Mouse (Mus musculus) layer of hippocampus, postnatal 25 days (tissue): ENCODE data around the gene Prr29. TPM values are rescaled to one million over a fixed set of nuclear protein-coding genes. Genes with fewer than 3 reads are reported as not detected.
"Not testable (repeated sequence)": the region's sequence is repeated elsewhere in the genome, so short reads cannot be mapped to it uniquely, and the experiment has no call there.

Experiments used
- DNase-seq, 2 experiments: peaks; one replicate each; pipeline ENCODE4 v3.0.0; 2022; ENCODE audit warnings: mixed read lengths in 2 of 2, low spot score in 1 of 2; ENCODE audit errors: extremely low spot score in 1 of 2
- total RNA-seq, 2 experiments: library from RNA; stranded (reverse); gene quantifications; 2 replicates each; pipeline ENCODE4 v1.2.3; 2021

Gene Prr29
- total RNA-seq, 2 experiments from 2014 or later, result not detected

GRCm38 (mm10) chr11:106354181-106354580 lies 11.1 kb upstream of the Prr29 start:
- no peak for DNase-seq

DNA sequence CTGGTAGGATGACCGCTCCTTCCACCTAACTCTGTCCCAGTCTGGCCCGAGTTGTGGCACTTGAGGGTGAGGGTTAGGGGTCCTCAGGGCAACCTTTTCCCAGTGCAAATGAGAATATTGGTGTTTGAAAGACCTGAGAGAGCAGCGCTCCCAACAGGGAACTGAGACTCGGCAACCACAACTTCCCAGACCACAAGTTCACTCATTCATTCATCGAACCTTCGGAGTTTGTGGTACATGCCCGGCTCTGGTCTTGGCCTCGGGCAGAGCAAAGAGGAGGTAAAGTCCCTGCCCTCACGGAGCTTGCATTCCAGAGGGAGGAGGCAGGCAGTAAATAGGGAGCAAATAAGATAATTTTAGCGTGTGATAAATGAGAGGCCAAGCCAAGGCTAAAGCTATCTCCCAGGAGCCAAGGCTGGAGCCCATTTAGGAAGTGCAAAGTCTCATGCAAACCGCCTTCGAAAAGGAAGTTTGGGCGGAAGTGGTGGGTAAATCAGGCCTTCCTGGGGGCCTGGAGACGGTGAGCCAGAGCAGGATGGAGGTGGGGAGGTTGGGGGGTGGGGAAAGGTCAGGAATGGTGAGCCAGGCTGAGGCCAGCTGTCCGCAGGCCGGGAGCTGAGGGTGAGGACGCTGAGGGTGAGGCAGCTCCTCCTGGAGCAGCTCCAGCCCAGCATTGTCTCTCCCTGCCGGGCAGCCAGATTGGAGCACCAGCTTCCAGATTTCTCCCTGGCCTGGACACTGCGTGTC lies 9.7 kb upstream of the Prr29 start:
- DNase-seq, result no peak

DNA sequence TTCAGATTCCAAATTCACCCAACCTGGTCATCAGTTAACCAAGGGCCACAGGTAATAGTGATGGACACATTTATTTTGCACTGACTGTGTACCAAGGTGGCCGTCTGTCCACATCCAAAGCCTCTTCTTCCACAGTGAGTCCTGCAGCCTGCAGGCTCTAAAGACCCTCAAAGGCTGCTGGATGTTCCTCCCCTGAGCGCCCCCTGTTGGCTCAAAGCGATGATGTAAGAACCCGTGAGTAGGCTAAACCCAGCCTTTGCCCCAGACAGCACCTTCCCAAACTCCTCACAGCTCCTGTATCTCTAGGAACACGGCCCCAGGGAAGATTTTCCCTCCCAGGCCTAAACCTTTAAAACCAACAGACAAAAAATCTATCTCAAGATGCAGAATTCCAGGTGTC lies 5.9 kb upstream of the Prr29 start:
- DNase-seq, result no peak

- peak in 1 of 2 experiments; percentile 8 for DNase-seq
These were observed 560 bp upstream of the Prr29 start for GRCm38 (mm10) chr11:106364712-106365111.

DNA sequence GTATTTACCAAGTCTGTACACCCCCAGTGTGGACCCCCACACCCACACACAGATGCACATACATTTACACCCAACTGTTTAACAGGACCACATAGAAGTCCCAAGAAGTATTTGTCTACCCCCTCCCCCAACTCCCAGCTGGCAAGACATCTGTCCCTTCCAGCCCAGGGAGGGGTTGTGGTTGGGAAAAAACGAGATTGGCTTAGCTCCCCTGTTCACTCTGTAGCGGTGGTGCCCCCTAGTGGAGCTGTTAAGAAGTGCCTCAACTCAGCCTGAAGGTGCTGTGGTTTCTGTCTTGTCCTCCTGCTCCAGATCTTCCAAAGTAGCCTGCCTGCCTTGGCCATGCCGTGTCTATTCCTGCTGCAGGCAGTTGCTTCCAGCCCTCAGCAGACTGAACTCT lies 1.0 kb downstream of the Prr29 start:
- DNase-seq, result peak; percentile 69 to 94

- DNase-seq, result no peak
These were observed 8.7 kb downstream of the Prr29 start for GRCm38 (mm10) chr11:106373998-106374397.

DNA sequence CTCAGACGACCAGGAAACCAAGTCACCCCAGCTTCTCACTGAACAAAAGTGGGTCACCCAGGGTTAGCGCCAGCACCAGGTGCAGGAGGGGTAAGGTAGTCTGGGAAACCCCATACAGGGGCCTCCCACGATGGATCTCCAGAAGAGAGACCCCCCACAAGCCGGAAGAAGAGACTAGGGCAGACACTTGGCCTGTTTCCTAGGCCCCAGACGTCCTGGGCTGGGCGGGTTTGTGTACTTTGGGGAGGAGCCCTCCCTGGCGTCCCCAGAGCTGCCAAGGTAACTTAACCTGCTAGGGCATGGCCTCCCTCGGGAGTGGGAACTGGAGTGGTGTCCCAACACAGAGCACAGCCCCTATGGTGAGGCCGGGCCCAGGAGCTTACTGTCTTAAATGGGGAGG lies 9.3 kb downstream of the Prr29 start:
- DNase-seq, result no peak

- no peak for DNase-seq
These were observed 9.7 kb downstream of the Prr29 start for GRCm38 (mm10) chr11:106374979-106375378.

DNA sequence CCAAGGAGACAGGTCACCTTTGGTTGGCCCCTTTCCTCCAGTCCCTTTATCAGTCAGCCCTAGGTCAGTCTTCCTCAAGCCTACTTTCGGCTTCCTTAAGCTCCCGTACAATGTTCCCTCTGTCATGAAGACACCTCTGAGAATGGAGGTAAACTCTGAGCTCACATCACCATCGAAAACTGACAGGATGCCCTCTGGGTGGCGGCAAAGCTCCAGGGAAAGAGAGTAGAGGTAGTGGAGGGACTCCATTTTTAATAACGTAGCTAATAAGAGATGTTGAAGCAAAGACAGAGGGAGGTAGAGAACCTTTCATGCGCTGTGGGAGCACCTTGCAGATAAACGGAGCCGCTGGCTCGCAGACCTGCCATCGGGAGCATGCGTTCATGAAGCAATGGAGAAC lies 15.7 kb downstream of the Prr29 start:
- no peak for DNase-seq

DNA sequence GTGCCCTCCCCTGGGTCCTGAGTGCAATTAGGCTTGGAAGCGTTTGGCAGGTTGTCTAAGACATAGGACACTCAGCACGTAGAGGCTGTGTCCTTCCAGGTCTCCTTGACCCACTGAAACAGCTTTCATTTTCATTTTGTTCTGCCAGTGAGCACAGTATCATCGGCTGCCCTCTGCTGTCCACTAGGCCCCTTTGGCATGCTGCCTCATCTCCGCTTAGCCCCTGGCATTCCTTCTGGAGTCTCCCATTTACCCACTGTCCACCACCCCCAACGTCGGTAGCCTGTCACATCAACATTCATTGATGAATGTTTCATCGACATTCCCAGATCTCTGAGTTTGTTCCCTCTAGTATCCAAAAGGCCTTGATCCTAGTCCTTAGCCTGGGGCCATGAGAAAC lies 16.6 kb downstream of the Prr29 start:
- no peak for DNase-seq

DNA sequence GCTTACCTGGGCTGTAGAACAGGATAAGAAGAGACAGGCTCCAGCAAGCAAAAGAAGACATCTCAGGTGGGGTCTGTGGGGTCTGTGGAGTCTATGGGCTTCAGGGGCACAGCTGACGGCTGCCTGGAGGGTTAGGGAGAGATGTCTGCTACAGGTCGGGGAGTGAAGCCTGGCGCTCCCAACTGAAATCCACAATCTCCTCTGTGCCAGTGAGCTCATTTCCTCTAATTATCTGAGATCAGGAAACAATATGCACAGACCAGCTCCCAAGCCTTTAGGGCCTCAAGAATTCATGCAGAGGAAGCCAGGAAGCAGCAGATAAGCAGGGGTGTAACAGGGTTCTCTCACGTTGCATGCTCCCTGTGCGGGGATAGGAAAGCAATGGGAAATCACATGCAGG lies 17.2 kb downstream of the Prr29 start:
- DNase-seq, result no peak

GRCm38 (mm10) chr11:106383051-106383790 lies 17.9 kb downstream of the Prr29 start:
- no peak for DNase-seq

GRCm38 (mm10) chr11:106386409-106386808 lies 21.1 kb downstream of the Prr29 start:
- no peak for DNase-seq

GRCm38 (mm10) chr11:106387020-106387419 lies 21.7 kb downstream of the Prr29 start:
- DNase-seq, result no peak

GRCm38 (mm10) chr11:106387791-106388216 lies 22.5 kb downstream of the Prr29 start, which contains the start of gene Icam2:
Gene Icam2 (minus strand): TSS chr11:106388075.
- DNase-seq, result no peak

GRCm38 (mm10) chr11:106389611-106390010 lies 24.3 kb downstream of the Prr29 start:
- DNase-seq, result no peak

- DNase-seq, result no peak
These were observed 25.5 kb downstream of the Prr29 start for GRCm38 (mm10) chr11:106390757-106391156.

DNA sequence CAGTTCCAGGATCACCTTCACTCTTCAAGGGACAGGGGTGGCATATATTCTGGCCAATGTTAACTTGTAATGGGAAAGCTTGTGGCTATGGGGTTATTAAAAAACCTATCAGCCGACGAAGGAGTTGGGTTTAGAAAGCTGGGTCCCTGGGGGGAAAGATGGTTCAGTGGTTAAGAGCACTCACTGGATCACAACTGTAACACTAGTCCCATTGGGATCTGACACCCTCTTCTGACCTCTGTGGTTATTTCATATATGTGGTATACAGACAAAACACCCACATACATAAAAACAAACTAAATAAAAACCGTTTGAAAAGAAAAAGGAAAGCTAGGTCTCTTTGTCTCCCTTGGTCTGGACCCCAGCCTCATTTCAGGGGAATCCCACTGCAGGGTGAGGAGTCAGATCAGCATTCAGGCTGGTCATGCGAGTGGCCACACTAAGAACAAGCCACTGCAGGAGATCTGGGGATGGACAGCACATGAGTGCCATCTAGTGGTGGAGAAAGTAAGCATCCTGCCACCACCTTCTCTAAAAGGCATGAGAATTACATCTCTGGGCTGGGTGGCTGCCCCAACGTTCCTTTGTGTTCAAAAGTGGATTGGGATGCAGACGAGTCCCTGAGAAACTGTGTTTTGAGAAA lies 26.4 kb downstream of the Prr29 start:
- DNase-seq, result peak; percentile 36 to 64

- no peak for DNase-seq
These were observed 27.5 kb downstream of the Prr29 start for GRCm38 (mm10) chr11:106392597-106393330.

- no peak for DNase-seq
These were observed 28.0 kb downstream of the Prr29 start for GRCm38 (mm10) chr11:106393331-106393616.

GRCm38 (mm10) chr11:106394055-106394454 lies 28.8 kb downstream of the Prr29 start:
- DNase-seq, result not testable (repeated sequence)
